Mouse (Mus musculus) testis, postnatal 10 days (tissue): Measurements from ENCODE around the gene Ube2s.
"Not testable (repeated sequence)": the region's sequence is repeated elsewhere in the genome, so short reads cannot be mapped to it uniquely, and the experiment has no call there.

Experiments used
- DNase-seq: peaks from one replicate; pipeline ENCODE4 v3.0.0; 2021; ENCODE audit warnings: low spot score

The Ube2s gene

GRCm38 (mm10) chr7:4812303-4813104 is at the start of gene Ube2s:
Gene Ube2s, minus strand, starts transcription at chr7:4812590.
- DNase-seq, result peak; percentile 100

- DNase-seq, result not testable (repeated sequence)
Observed at GRCm38 (mm10) chr7:4860926-4861325, 48.5 kb upstream of the Ube2s start.

GRCm38 (mm10) chr7:4859418-4859978 is 47.1 kb upstream of the Ube2s start:
- DNase-seq, result no peak

- peak; percentile 77 for DNase-seq
Observed at GRCm38 (mm10) chr7:4857321-4857720, 44.9 kb upstream of the Ube2s start.

GRCm38 (mm10) chr7:4856508-4856907 is 44.1 kb upstream of the Ube2s start:
- no peak for DNase-seq

GRCm38 (mm10) chr7:4853613-4854012 is 41.2 kb upstream of the Ube2s start:
- DNase-seq, result no peak

GRCm38 (mm10) chr7:4851315-4851688 is 38.9 kb upstream of the Ube2s start:
- DNase-seq, result peak; percentile 61

GRCm38 (mm10) chr7:4850621-4851314 is 38.4 kb upstream of the Ube2s start:
- peak; percentile 61 for DNase-seq

GRCm38 (mm10) chr7:4849372-4849771 is 37.0 kb upstream of the Ube2s start:
- peak; percentile 63 for DNase-seq

GRCm38 (mm10) chr7:4844917-4845309 is 32.5 kb upstream of the Ube2s start:
- peak; percentile 87 for DNase-seq

GRCm38 (mm10) chr7:4844245-4844916 is 32.0 kb upstream of the Ube2s start, which contains the start of gene Shisa7:
Gene Shisa7, minus strand, starts transcription at chr7:4844696.
- DNase-seq, result no peak

- peak; percentile 75 for DNase-seq
Observed at GRCm38 (mm10) chr7:4843604-4844244, 31.3 kb upstream of the Ube2s start.

- peak; percentile 47 for DNase-seq
Observed at GRCm38 (mm10) chr7:4842634-4843131, 30.3 kb upstream of the Ube2s start.

GRCm38 (mm10) chr7:4842077-4842476 is 29.7 kb upstream of the Ube2s start:
- DNase-seq, result no peak

- DNase-seq, result peak; percentile 49
Observed at GRCm38 (mm10) chr7:4837639-4838038, 25.2 kb upstream of the Ube2s start.

- DNase-seq, result peak; percentile 79
Observed at GRCm38 (mm10) chr7:4836351-4836792, 24.0 kb upstream of the Ube2s start.

- DNase-seq, result peak; percentile 59
Observed at GRCm38 (mm10) chr7:4835631-4836327, 23.4 kb upstream of the Ube2s start.

GRCm38 (mm10) chr7:4830476-4830875 is 18.1 kb upstream of the Ube2s start:
- DNase-seq, result no peak

- no peak for DNase-seq
Observed at GRCm38 (mm10) chr7:4825365-4825764, 13.0 kb upstream of the Ube2s start.

GRCm38 (mm10) chr7:4822162-4822907 is 9.9 kb upstream of the Ube2s start:
- DNase-seq, result no peak
